Mouse (Mus musculus): ENCODE measurements around the gene Gpr1.

DNA sequence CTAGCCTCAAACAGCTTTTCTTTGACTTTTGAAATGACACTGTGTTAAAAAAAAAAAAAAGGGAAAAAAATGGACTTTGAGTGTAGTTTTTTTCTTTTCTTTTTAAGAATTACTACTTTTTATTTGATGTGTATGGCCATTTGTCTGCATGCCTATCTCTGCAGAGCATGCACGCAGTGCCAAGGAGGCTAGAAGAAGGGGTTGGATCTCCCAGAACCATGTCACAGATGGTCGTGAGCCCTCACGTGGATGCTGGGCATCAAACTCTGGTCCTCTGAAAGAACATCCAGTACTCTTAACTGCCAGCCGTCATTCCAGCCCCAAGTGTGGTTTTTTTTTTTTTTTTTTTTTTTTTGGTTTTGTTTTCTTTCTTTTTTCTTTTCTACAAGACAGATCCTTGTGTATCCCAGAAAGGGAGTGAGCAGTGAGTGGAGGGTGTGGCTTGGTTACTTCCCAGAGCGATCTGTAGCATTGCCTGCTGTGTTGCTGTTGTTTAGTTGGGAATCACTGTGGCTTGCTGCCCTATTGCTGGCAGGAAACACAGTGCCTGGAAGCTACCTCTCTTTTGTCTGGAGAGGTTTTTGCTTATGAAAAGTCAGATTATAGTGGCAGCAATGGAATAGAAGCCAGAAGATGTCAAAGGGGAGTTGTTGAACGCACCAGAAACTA, 4.3 kb downstream of the Gpr1 start:
- no peak for TF ChIP-seq CTCF (conservative IDR thresholded peaks at IDR 0.05; ENCODE audit: low read length)
- TF ChIP-seq POU5F1 (IDR thresholded peaks at IDR 0.05; ENCODE audit: borderline replicate concordance, low read length), result no peak

All from E14TG2a.4 (cell line).